Mouse (Mus musculus): ENCODE measurements around the gene Fggy. TPM values are rescaled to one million over a fixed set of nuclear protein-coding genes. Genes with fewer than 3 reads are reported as not detected.

Fggy gene
- total and polyA plus RNA-seq, 3 experiments: not detected

DNA sequence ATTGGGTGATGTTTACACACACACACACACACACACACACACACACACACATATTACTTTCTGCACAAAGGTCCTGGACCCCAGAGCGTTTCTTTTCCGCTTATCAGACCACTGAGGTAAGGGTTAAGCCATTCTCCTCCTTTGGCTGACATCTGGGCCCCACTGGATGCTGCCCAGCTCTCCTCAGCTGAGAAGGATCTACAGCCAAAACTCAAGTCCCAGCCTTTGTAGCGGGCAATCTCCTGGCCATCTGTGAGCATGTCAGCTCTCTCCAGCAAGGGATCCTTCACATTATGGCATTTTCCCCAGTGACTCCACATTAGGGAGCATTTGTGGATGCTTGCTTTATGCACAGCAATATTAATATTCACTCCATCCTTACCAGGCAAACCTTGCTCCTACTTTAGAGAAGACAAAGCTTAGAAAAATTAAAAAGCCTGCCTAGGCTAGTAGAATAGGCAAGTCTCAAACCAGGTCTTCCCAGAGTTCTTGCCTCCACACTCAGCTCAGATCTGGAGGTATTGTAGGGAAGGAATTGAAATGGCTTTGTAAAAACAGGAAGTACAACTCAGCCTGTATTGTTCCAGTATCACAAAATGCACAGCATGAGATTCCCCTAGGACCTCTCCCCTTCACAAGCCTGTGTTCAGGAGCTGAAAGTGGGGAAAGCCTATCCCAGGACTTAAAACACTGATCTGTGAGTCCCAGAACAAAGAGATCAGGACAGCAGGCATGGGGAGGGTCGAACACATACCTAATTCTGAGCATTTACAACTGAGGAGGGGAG, 342.8 kb downstream of the Fggy start:
- Histone ChIP-seq H3K4me1 (ENCODE audit: control insufficient read depth in 1 of 2, insufficient read depth in 2 of 2, low read length in 2 of 2) (no peaks in the 10 kb centered on the region), H3K9ac (ENCODE audit: control insufficient read depth, low read depth, low read length, poor library complexity, severe bottlenecking) (no peak overlapping the region), H3K9me3 (replicated peaks; ENCODE audit: insufficient read depth, low read length) (no peaks in the 10 kb centered on the region), H3K4me3 (ENCODE audit: control insufficient read depth in 1 of 2, insufficient read depth in 1 of 2, low read depth in 2 of 2, low read length in 2 of 2) (no peak overlapping the region), H3K79me2 (ENCODE audit: control insufficient read depth, insufficient read depth, low read length, poor library complexity) (no peaks in the 10 kb centered on the region), H3K27me3 (ENCODE audit: control insufficient read depth in 1 of 2, insufficient read depth in 2 of 2, low read length in 2 of 2) (no peaks in the 10 kb centered on the region), H3K36me3 (ENCODE audit: control insufficient read depth in 1 of 2, insufficient read depth in 2 of 2, low read length in 2 of 2) (no peaks in the 10 kb centered on the region), H3K27ac (ENCODE audit: control insufficient read depth, low read depth, low read length) (no peak overlapping the region)
- TF ChIP-seq ELF1 (IDR thresholded peaks at IDR 0.05; ENCODE audit: low read depth, low read length): no peak
- no peak for TF ChIP-seq E2F4 (IDR thresholded peaks at IDR 0.05; ENCODE audit: borderline replicate concordance, low read depth, low read length)
- no peak for TF ChIP-seq ZC3H11A (IDR thresholded peaks at IDR 0.05; ENCODE audit: low read depth, low read length)
- TF ChIP-seq SIN3A (IDR thresholded peaks at IDR 0.05; ENCODE audit: low read length): no peak
- no peak for TF ChIP-seq MAFK (IDR thresholded peaks at IDR 0.05; ENCODE audit: borderline replicate concordance, low read depth, low read length)
- no peak for TF ChIP-seq UBTF (IDR thresholded peaks at IDR 0.05; ENCODE audit: borderline replicate concordance, insufficient read depth, low read depth, low read length)
- TF ChIP-seq MAX (IDR thresholded peaks at IDR 0.05; ENCODE audit: low read length): no peak
- no peak for TF ChIP-seq MEF2A (IDR thresholded peaks at IDR 0.05; ENCODE audit: extremely low read depth, insufficient replicate concordance, low read depth, low read length, poor library complexity, severe bottlenecking)
- TF ChIP-seq CHD2 (IDR thresholded peaks at IDR 0.05; ENCODE audit: low read length): no peak
- TF ChIP-seq MAZ (IDR thresholded peaks at IDR 0.05; ENCODE audit: low read depth, low read length): no peak
- TF ChIP-seq RCOR1 (IDR thresholded peaks at IDR 0.05; ENCODE audit: low read depth, low read length): no peak
- TF ChIP-seq HCFC1 (IDR thresholded peaks at IDR 0.05; ENCODE audit: low read depth, low read length): no peak
- no peak for TF ChIP-seq USF1 (IDR thresholded peaks at IDR 0.05; ENCODE audit: low read depth, low read length)
- no peak for TF ChIP-seq POLR2A (IDR thresholded peaks at IDR 0.05; ENCODE audit: control insufficient read depth in 1 of 2, insufficient read depth in 1 of 2, low read depth in 1 of 2, low read length in 2 of 2, poor library complexity in 1 of 2)
- no peak for TF ChIP-seq MXI1 (IDR thresholded peaks at IDR 0.05; ENCODE audit: low read depth, low read length)
- no peak for TF ChIP-seq MYB (IDR thresholded peaks at IDR 0.05; ENCODE audit: low read depth, low read length)
- TF ChIP-seq NRF1 (IDR thresholded peaks at IDR 0.05; ENCODE audit: insufficient read depth, low read depth, low read length, poor library complexity, severe bottlenecking): no peak
- DNase-seq (ENCODE audit: low read depth, low spot score): no peak

DNA sequence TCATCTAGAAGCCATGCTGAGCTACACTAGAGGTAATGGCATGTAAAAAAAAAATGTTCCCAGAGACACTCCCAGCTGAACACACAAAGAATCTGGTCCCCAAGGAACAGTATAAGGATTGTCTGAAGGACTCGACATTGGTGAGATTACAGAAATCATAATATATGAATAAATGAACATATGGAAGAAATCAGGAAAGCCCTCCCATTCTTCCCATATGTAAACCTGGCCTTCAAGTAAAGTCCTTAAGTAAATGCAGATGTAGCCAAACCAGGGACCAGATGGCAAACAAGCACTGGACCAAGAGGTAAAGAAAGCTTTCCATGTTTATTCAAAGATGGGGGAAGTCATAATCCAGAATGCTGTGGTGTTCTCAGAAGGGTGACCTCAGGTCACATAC, 343.5 kb downstream of the Fggy start:
- TF ChIP-seq ZC3H11A (IDR thresholded peaks at IDR 0.05; ENCODE audit: low read depth, low read length) (no peak), GATA1 (IDR thresholded peaks at IDR 0.05; ENCODE audit: low read depth, low read length) (no peak), TBP (IDR thresholded peaks at IDR 0.05; ENCODE audit: low read depth, low read length) (no peak), UBTF (IDR thresholded peaks at IDR 0.05; ENCODE audit: borderline replicate concordance, insufficient read depth, low read depth, low read length) (no peak), POLR2AphosphoS2 (IDR thresholded peaks at IDR 0.05; ENCODE audit: low read length) (no peak), ZNF384 (IDR thresholded peaks at IDR 0.05; ENCODE audit: low read depth, low read length) (no peak), BHLHE40 (IDR thresholded peaks at IDR 0.05; ENCODE audit: borderline replicate concordance, low read depth, low read length) (no peak), NELFE (IDR thresholded peaks at IDR 0.05; ENCODE audit: low read depth, low read length) (no peak), ZMIZ1 (IDR thresholded peaks at IDR 0.05; ENCODE audit: low read depth, low read length) (no peak), TAL1 (IDR thresholded peaks at IDR 0.05; ENCODE audit: low read length) (no peak), KAT2A (conservative IDR thresholded peaks at IDR 0.05; ENCODE audit: low read depth, low read length) (no peak), MAZ (IDR thresholded peaks at IDR 0.05; ENCODE audit: low read depth, low read length) (no peak), JUND (IDR thresholded peaks at IDR 0.05; ENCODE audit: low read depth, low read length) (no peak), RAD21 (IDR thresholded peaks at IDR 0.05; ENCODE audit: low read depth, low read length) (no peak), HCFC1 (IDR thresholded peaks at IDR 0.05; ENCODE audit: low read depth, low read length) (no peak), CTCF (IDR thresholded peaks at IDR 0.05 in 2 of 3, conservative IDR thresholded peaks at IDR 0.05 in 1 of 3; ENCODE audit: control insufficient read depth in 1 of 3, insufficient read depth in 1 of 3, low read depth in 2 of 3, low read length in 3 of 3, poor library complexity in 1 of 3, severe bottlenecking in 1 of 3) (no peak), ELF1 (IDR thresholded peaks at IDR 0.05; ENCODE audit: low read depth, low read length) (no peak)
- no peak overlapping the region for H3K9ac ChIP-seq (ENCODE audit: control insufficient read depth, low read depth, low read length, poor library complexity, severe bottlenecking)
- no peaks in the 10 kb centered on the region for H3K79me2 ChIP-seq (ENCODE audit: control insufficient read depth, insufficient read depth, low read length, poor library complexity)
- no peaks in the 10 kb centered on the region for H3K36me3 ChIP-seq (ENCODE audit: control insufficient read depth in 1 of 2, insufficient read depth in 2 of 2, low read length in 2 of 2)
- no peaks in the 10 kb centered on the region for H3K9me3 ChIP-seq (replicated peaks; ENCODE audit: insufficient read depth, low read length)
- no peaks in the 10 kb centered on the region for H3K4me1 ChIP-seq (ENCODE audit: control insufficient read depth in 1 of 2, insufficient read depth in 2 of 2, low read length in 2 of 2)
- no peaks in the 10 kb centered on the region for H3K27me3 ChIP-seq (ENCODE audit: control insufficient read depth in 1 of 2, insufficient read depth in 2 of 2, low read length in 2 of 2)
- DNase-seq (ENCODE audit: low read depth, low spot score): no peak
- no peak overlapping the region for H3K27ac ChIP-seq (ENCODE audit: control insufficient read depth, low read depth, low read length)
- no peak overlapping the region for H3K4me3 ChIP-seq (ENCODE audit: control insufficient read depth in 1 of 2, insufficient read depth in 1 of 2, low read depth in 2 of 2, low read length in 2 of 2)
